Mouse (Mus musculus) megakaryocyte, embryonic 14.5 days (primary cell): ENCODE measurements around the gene Banp.

Experiments
- FLI1 ChIP-seq: IDR thresholded peaks from 2 replicates; pipeline ENCODE4 v1.6.1; 2012; ENCODE audit warnings: low read length, inconsistent platforms, mixed read lengths
- GATA1 ChIP-seq: IDR thresholded peaks from 3 replicates; pipeline ENCODE4 v1.6.1; 2012; ENCODE audit warnings: mixed read lengths, low read length, inconsistent platforms, borderline replicate concordance

DNA sequence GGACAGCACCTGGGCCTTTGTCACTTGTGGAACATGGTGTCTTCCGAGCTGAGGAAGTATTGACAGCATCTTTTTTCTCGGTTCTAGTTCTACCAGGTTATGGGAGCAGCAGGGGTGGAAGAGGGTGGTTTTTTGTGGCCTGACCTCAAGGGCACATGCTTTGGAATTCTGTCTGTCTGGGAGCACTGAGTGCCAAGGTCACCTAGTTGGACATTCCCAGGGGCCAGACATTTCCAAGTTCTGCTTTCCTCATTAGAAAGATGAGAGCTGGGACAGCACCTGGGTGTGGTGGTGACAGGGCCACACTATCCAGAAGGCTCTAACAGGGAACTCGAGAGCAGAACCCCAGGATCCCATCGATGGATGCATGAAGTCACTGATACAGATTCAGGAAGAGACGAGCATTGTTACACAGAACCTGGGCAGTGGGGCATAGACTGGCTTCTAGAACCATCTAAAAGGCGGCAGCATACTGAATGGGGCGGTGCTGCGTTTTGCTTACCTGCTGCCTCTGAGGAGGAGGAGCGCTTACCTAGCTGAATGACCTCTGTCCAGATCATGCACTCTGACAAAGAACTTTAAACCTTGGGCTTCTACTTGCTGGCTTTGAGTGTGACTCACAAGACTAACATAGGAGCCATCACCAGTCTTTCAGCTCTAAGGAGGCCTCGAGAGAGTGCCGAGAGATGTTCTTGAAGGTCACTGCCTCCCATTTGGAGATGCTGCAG is 31.4 kb downstream of the Banp start:
- TF ChIP-seq FLI1 (no peak), GATA1 (no peak)
